ENCODE assay signal across 11 mouse cellular contexts in genomic region chr11:100912401-100913155, GRCm38 (mm10). TPM values are rescaled to one million over a fixed set of nuclear protein-coding genes. Genes with fewer than 3 reads are reported as not detected.
A peak's percentile ranks its signal among the peaks of the same experiment; 100 is the strongest.
DNase-seq lines count a peak whose midpoint lies in the region; ATAC-seq lines count a peak whose summit lies in the region.
"Had no signal": no experiment of that assay in that cellular context is flagged by ENCODE, and none has a peak within 500 bp of the region (broad histone marks: within the 10 kb centered on the region; RNA-seq: fewer than 3 reads in every experiment).

No protein-coding gene starts in this region.

- H3K36me3 ChIP-seq in stomach, embryonic 16.5 days (ENCODE audit: control insufficient read depth, insufficient read depth, low read length): peaks cover 10% of the 10 kb centered on the region; the same call in 1 of the 2 replicates

- H3K4me3 ChIP-seq in stomach, embryonic 16.5 days (replicated peaks; ENCODE audit: low read length): no peak overlapping the region
- H3K4me3 ChIP-seq: embryonic facial prominence, embryonic 12.5 days had no signal

- intact Hi-C loops in left cerebral cortex, postnatal 36 days (cut with DNase I): no loop called here

- H3K27me3 ChIP-seq in stomach, embryonic 16.5 days (ENCODE audit: control insufficient read depth, insufficient read depth, low read length): no peaks in the 10 kb centered on the region
- H3K27me3 ChIP-seq: embryonic facial prominence, embryonic 12.5 days had no signal

- H3K4me1 ChIP-seq in stomach, embryonic 16.5 days (ENCODE audit: control insufficient read depth, insufficient read depth, low read length): peaks cover 13% of the 10 kb centered on the region
- H3K4me1 ChIP-seq: embryonic facial prominence, embryonic 12.5 days had no signal

- 55% methylated on average over 17 of the region's 17 CpGs for WGBS in stomach, embryonic 16.5 days

- peak; percentile 85; the same call in 1 of the 2 replicates for ATAC-seq in stomach, embryonic 16.5 days (ENCODE audit: insufficient read depth, low FRiP score)
- ATAC-seq: forebrain, postnatal 0 days had no signal

- H3K9me3 ChIP-seq in stomach, embryonic 16.5 days (replicated peaks; ENCODE audit: control insufficient read depth, low read length): no peaks in the 10 kb centered on the region
- H3K9me3 ChIP-seq: embryonic facial prominence, embryonic 12.5 days had no signal

- DNase-seq in lung, adult 18-20 months: peak; percentile 58 to 64
- DNase-seq in lung, postnatal 14 days: no peak
- peak; percentile 60 for DNase-seq in heart, adult 8-10 months (ENCODE audit: low spot score)
- DNase-seq in heart, postnatal 4 days: peak; percentile 34
- no peak for DNase-seq in left cerebral cortex, postnatal 36 days (ENCODE audit: low spot score in 2 of 2)
- no peak for DNase-seq in testis, postnatal 14 days (ENCODE audit: low spot score)
- DNase-seq: cerebellum, adult 9-11 months; forebrain, postnatal 0 days; kidney, adult 8-10 months had no signal

- H3K9ac ChIP-seq in stomach, embryonic 16.5 days (ENCODE audit: low read length): no peak overlapping the region
- H3K9ac ChIP-seq: embryonic facial prominence, embryonic 12.5 days; forebrain, postnatal 0 days had no signal

- H3K27ac ChIP-seq in stomach, embryonic 16.5 days (ENCODE audit: low read length): peak overlapping the region; percentile 61
- H3K27ac ChIP-seq: embryonic facial prominence, embryonic 12.5 days had no signal

- H3K4me2 ChIP-seq in stomach, embryonic 16.5 days (ENCODE audit: low read depth, low read length): no peak overlapping the region
- H3K4me2 ChIP-seq: embryonic facial prominence, embryonic 12.5 days had no signal

RNA-seq across cellular contexts. Expression of gene Stat3, which starts 26.8 kb away (rescaled TPM):
- 100 to 1,000 TPM in 1 of 4 experiments, 10 to 100 TPM in 3; 76.6 to 108 (median 91.0) TPM for total RNA-seq in heart, adult 8-10 months (2022)
- 100 to 1,000 TPM; 111 to 115 TPM for total RNA-seq in heart, postnatal 4 days (2021)
- 47.2 and 56.1 TPM in 2 replicates for polyA plus RNA-seq in stomach, embryonic 16.5 days (2015; fragmentation: Nextera tagmentation; extraction: Ambion mirVana)
- total RNA-seq in left cerebral cortex, postnatal 36 days (2021): 10 to 100 TPM; 29.6 to 44.7 TPM

RNA-seq across cellular contexts. Expression of gene Stat5a, which starts 53.4 kb away (rescaled TPM):
- 10 to 100 TPM; 16.5 to 26.5 (median 21.6) TPM for total RNA-seq in heart, adult 8-10 months (2022)
- 10 to 100 TPM; 15.7 to 17.4 TPM for total RNA-seq in heart, postnatal 4 days (2021)
- polyA plus RNA-seq in stomach, embryonic 16.5 days (2015; fragmentation: Nextera tagmentation; extraction: Ambion mirVana): 12.0 and 14.0 TPM in 2 replicates
- total RNA-seq in left cerebral cortex, postnatal 36 days (2021): 1 to 10 TPM; 1.3 to 1.4 TPM

RNA-seq across cellular contexts. Expression of gene Cavin1, which starts 58.1 kb away (rescaled TPM):
- total RNA-seq in heart, adult 8-10 months (2022): 100 to 1,000 TPM; 190 to 247 (median 212) TPM
- total RNA-seq in heart, postnatal 4 days (2021): 100 to 1,000 TPM; 479 to 498 TPM
- 381 and 403 TPM in 2 replicates for polyA plus RNA-seq in stomach, embryonic 16.5 days (2015; fragmentation: Nextera tagmentation; extraction: Ambion mirVana)
- total RNA-seq in left cerebral cortex, postnatal 36 days (2021): 10 to 100 TPM; 17.4 to 20.4 TPM

Comparison
In these comparisons a context has a peak if more than half of its experiments do, and no peak if none do; other contexts are left out.
1. DNase-seq: peak in lung, adult 18-20 months (2 of 2), heart, adult 8-10 months (single experiment) and heart, postnatal 4 days (single experiment); none in lung, postnatal 14 days (single experiment), left cerebral cortex, postnatal 36 days (0 of 2) and testis, postnatal 14 days (single experiment).
2. RNA of gene Stat5a, which starts 53.4 kb away (total RNA-seq): 16.5 to 26.5 TPM in heart, adult 8-10 months and 15.7 to 17.4 TPM in heart, postnatal 4 days; 1.3 to 1.4 TPM in left cerebral cortex, postnatal 36 days; every median in the first group is over 4 times any median in the second.
3. RNA of gene Cavin1, which starts 58.1 kb away (total RNA-seq): 479 to 498 TPM in heart, postnatal 4 days and 190 to 247 TPM in heart, adult 8-10 months; 17.4 to 20.4 TPM in left cerebral cortex, postnatal 36 days; every median in the first group is over 4 times any median in the second.